Mouse (Mus musculus): ENCODE measurements around the gene Gpx2. TPM values are rescaled to one million over a fixed set of nuclear protein-coding genes. Genes with fewer than 3 reads are reported as not detected.

Gpx2 gene
- total and polyA plus RNA-seq, 3 experiments = not detected

DNA sequence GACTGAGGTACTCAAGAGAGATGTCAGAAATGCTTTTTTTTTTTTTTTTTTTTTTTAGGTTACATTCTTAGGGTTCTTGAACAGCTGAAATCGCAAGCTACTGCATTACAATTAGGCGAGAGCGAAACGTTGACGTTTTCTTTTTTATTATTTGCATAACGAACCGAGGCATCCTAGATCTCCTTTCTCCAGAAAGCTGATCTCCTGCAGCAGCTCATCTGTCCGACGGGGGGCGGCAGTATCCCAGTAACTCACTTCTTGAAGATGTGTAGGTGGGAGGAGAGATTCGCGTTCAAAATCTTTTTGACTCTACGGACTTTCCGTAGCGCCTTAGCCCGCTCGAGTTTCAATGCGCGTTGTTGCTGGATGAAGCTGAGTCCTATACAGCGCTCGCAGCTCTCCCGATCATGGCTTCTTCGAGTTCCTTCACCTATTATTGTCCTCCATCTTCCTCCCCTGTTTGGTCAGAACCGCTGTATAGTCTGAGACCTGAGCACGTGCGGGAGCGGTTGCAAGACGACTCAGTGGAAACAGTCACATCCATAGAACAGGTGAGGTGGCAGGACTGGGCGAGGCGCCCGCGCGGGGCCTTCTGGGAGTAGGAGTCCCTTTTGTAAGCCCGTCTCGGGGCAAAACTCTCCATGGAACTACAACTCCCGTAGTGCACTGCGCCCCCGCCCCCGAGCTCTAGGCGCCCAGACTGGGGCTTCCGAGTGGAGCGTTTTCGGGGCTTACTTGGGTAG, 41.9 kb upstream of the Gpx2 start (continued):
- TF ChIP-seq MAFK (IDR thresholded peaks at IDR 0.05; ENCODE audit: insufficient replicate concordance, low read length) = peak; percentile 38; the same call in 1 of the 2 replicates

DNA sequence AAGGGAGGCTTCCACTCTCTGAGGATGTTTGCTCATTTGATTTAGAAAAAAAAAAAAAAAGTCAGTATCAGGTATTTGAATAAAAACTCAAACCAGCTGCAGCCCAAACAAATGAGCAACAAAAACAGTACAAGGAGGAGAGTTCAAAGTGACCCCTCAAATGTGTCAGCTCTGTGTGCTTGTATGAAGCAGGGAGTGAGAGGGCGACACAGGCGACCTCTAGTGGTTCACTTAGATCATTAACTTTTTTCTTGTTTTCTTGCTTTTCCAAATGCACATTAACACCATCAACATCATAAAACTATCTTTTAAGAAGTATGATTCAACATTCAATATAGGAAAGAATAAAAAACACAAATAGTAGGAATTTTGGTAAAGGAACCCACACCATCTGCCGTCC, 37.4 kb upstream of the Gpx2 start:
- no peak overlapping the region for H3K9ac ChIP-seq (ENCODE audit: insufficient read depth, low read depth)
- no peaks in the 10 kb centered on the region for H3K27me3 ChIP-seq (replicated peaks)
- no peaks in the 10 kb centered on the region for H3K79me2 ChIP-seq (replicated peaks; ENCODE audit: control insufficient read depth, extremely low read depth, insufficient read depth, poor library complexity, severe bottlenecking)
- no peaks in the 10 kb centered on the region for H3K9me3 ChIP-seq (replicated peaks; ENCODE audit: low read length)
- no peak overlapping the region for H3K4me3 ChIP-seq (replicated peaks in 1 of 3; ENCODE audit: low read depth in 2 of 3, low read length in 2 of 3, poor library complexity in 1 of 3)
- TF ChIP-seq HCFC1 (IDR thresholded peaks at IDR 0.05; ENCODE audit: low read depth, low read length) = no peak
- peak; percentile 76 to 85 for TF ChIP-seq CTCF (conservative IDR thresholded peaks at IDR 0.05 in 1 of 2, IDR thresholded peaks at IDR 0.05 in 1 of 2; ENCODE audit: low read depth in 2 of 2, low read length in 2 of 2)
- TF ChIP-seq RAD21 (IDR thresholded peaks at IDR 0.05; ENCODE audit: low read depth, low read length) = peak; percentile 69
- TF ChIP-seq SMC3 (IDR thresholded peaks at IDR 0.05; ENCODE audit: low read depth, low read length) = peak; percentile 55
- 0 out of 2 replicates have a peak, but pooled peaks have one; percentile 16 for TF ChIP-seq ZNF384 (IDR thresholded peaks at IDR 0.05; ENCODE audit: low read depth, low read length)
- no peak for TF ChIP-seq ZMIZ1 (IDR thresholded peaks at IDR 0.05; ENCODE audit: low read depth, low read length)
- in situ Hi-C loops (cut with MboI; ENCODE audit: low pct_ligation_motif_present, low pct_unique_long_range_greater_than_20kb, low sequenced_read_pairs) = no loop called here
- dilution Hi-C loops (cut with MboI; ENCODE audit: extremely low pct_ligation_motif_present, extremely low pct_unique_long_range_greater_than_20kb, low sequenced_read_pairs) = no loop called here
- H3K36me3 ChIP-seq (replicated peaks in 1 of 2; ENCODE audit: control insufficient read depth in 1 of 2, insufficient read depth in 1 of 2, low read length in 1 of 2) = no peaks in the 10 kb centered on the region
- H3K4me1 ChIP-seq (ENCODE audit: control insufficient read depth in 1 of 2, insufficient read depth in 2 of 2) = no peaks in the 10 kb centered on the region; a peak in 1 of 4 replicates
- no peak overlapping the region for H3K4me2 ChIP-seq (ENCODE audit: insufficient read depth, low read depth, poor library complexity, severe bottlenecking)
- H3K27ac ChIP-seq (ENCODE audit: insufficient read depth, low read depth) = no peak overlapping the region
- DNase-seq (ENCODE audit: extremely low read depth) = peak; percentile 42

DNA sequence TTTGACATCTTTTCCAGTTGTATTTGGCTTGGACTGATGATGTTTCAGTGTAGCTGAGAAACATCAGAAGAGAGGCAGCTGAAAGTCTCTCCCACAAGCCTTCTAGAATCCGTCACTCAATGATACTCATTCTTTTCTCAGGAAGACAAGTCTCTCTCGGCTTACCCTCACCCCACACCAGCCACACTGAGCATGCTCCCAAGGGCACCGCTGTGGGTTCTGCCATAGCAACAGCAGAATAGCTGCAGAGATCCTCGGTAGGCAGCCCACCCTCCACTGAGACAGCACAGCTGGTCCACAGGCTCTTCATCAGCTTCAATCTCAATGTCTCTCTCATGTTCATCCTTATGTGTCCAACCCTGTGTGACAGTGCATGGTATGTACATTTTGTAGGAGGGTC, 29.9 kb upstream of the Gpx2 start:
- H3K4me3 ChIP-seq (replicated peaks in 1 of 3; ENCODE audit: low read depth in 2 of 3, low read length in 2 of 3, poor library complexity in 1 of 3) = no peak overlapping the region
- in situ Hi-C loops (cut with MboI; ENCODE audit: low pct_ligation_motif_present, low pct_unique_long_range_greater_than_20kb, low sequenced_read_pairs) = no loop called here

DNA sequence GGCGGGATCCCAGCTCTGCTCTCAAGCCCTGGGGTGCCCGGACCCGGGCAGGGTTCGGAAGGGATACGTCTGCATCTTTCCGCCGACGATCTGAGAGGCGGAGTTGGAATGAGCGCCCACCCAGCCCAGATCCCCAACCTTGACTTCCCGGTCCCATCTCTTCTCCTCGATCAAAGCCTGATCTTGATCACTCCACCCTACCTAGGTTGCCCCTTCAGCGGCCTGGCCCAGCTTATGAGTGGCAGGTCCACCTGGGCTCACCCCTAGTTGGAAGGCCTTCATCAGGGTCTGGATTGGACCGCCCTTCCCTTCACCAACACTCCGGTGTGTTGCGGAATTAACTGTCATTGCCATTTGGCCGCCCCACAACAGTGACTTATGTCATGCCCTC, 27.3 kb upstream of the Gpx2 start, which contains the start of gene Rab15:
Gene Rab15 (minus strand): TSS at position 258 of the 391 bp plus-strand sequence.
- Histone ChIP-seq H3K4me2 (ENCODE audit: insufficient read depth, low read depth, poor library complexity, severe bottlenecking) (peak within 1 kb of the TSS; percentile 63), H3K9ac (ENCODE audit: insufficient read depth, low read depth) (no peak within 1 kb of the TSS; the same call in 1 of the 2 replicates), H3K36me3 (replicated peaks in 1 of 2; ENCODE audit: control insufficient read depth in 1 of 2, insufficient read depth in 1 of 2, low read length in 1 of 2) (no peaks in the 10 kb centered on the region), H3K79me2 (replicated peaks; ENCODE audit: control insufficient read depth, extremely low read depth, insufficient read depth, poor library complexity, severe bottlenecking) (no peaks in the 10 kb centered on the region), H3K27ac (ENCODE audit: insufficient read depth, low read depth) (no peak within 1 kb of the TSS), H3K4me1 (ENCODE audit: control insufficient read depth in 1 of 2, insufficient read depth in 2 of 2) (peaks cover 2 to 4% of the 10 kb centered on the region in 2 experiments; a peak in 1 of 4 replicates), H3K9me3 (replicated peaks; ENCODE audit: low read length) (no peaks in the 10 kb centered on the region), H3K27me3 (replicated peaks) (peaks cover 67% of the 10 kb centered on the region), H3K4me3 (replicated peaks in 1 of 3; ENCODE audit: low read depth in 2 of 3, low read length in 2 of 3, poor library complexity in 1 of 3) (peak within 1 kb of the TSS in 1 of 3 experiments; percentile 38)
- in situ Hi-C loops (cut with MboI; ENCODE audit: low pct_ligation_motif_present, low pct_unique_long_range_greater_than_20kb, low sequenced_read_pairs) = no loop called here
- dilution Hi-C loops (cut with MboI; ENCODE audit: extremely low pct_ligation_motif_present, extremely low pct_unique_long_range_greater_than_20kb, low sequenced_read_pairs) = no loop called here
- no peak for DNase-seq (ENCODE audit: extremely low read depth)
- no peak for TF ChIP-seq TBP (conservative IDR thresholded peaks at IDR 0.05; ENCODE audit: low read depth, low read length)
- no peak for TF ChIP-seq USF2 (conservative IDR thresholded peaks at IDR 0.05; ENCODE audit: low read depth, low read length)
- no peak for TF ChIP-seq PAX5 (IDR thresholded peaks at IDR 0.05; ENCODE audit: low read length)
- no peak for TF ChIP-seq POLR2AphosphoS2 (IDR thresholded peaks at IDR 0.05; ENCODE audit: low read depth, low read length)
- TF ChIP-seq BHLHE40 (IDR thresholded peaks at IDR 0.05; ENCODE audit: low read depth, low read length) = no peak
- no peak for TF ChIP-seq MXI1 (IDR thresholded peaks at IDR 0.05; ENCODE audit: low read depth, low read length)
- no peak for TF ChIP-seq ZKSCAN1 (IDR thresholded peaks at IDR 0.05; ENCODE audit: borderline replicate concordance, low read depth, low read length)
- no peak for TF ChIP-seq JUND (conservative IDR thresholded peaks at IDR 0.05; ENCODE audit: low read depth, low read length)
- TF ChIP-seq NELFE (IDR thresholded peaks at IDR 0.05; ENCODE audit: low read depth, low read length) = no peak
- TF ChIP-seq CTCF (conservative IDR thresholded peaks at IDR 0.05 in 1 of 2, IDR thresholded peaks at IDR 0.05 in 1 of 2; ENCODE audit: low read depth in 2 of 2, low read length in 2 of 2) = no peak
- TF ChIP-seq MAFK (IDR thresholded peaks at IDR 0.05; ENCODE audit: insufficient replicate concordance, low read length) = no peak
- TF ChIP-seq MEF2A (IDR thresholded peaks at IDR 0.05; ENCODE audit: borderline replicate concordance, low read depth, low read length) = no peak
- no peak for TF ChIP-seq MAZ (IDR thresholded peaks at IDR 0.05; ENCODE audit: low read depth, low read length)
- no peak for TF ChIP-seq UBTF (IDR thresholded peaks at IDR 0.05; ENCODE audit: low read depth, low read length)
- no peak for TF ChIP-seq USF1 (IDR thresholded peaks at IDR 0.05; ENCODE audit: low read depth, low read length)

More for the DNA sequence above, 29.9 kb upstream of the Gpx2 start:
- no peaks in the 10 kb centered on the region for H3K79me2 ChIP-seq (replicated peaks; ENCODE audit: control insufficient read depth, extremely low read depth, insufficient read depth, poor library complexity, severe bottlenecking)
- DNase-seq (ENCODE audit: extremely low read depth) = no peak
- H3K9me3 ChIP-seq (replicated peaks; ENCODE audit: low read length) = no peaks in the 10 kb centered on the region
- no peak overlapping the region for H3K4me2 ChIP-seq (ENCODE audit: insufficient read depth, low read depth, poor library complexity, severe bottlenecking)
- peaks cover 51% of the 10 kb centered on the region for H3K27me3 ChIP-seq (replicated peaks)
- H3K27ac ChIP-seq (ENCODE audit: insufficient read depth, low read depth) = no peak overlapping the region
- no peak overlapping the region for H3K9ac ChIP-seq (ENCODE audit: insufficient read depth, low read depth)
- no peaks in the 10 kb centered on the region for H3K36me3 ChIP-seq (replicated peaks in 1 of 2; ENCODE audit: control insufficient read depth in 1 of 2, insufficient read depth in 1 of 2, low read length in 1 of 2)
- dilution Hi-C loops (cut with MboI; ENCODE audit: extremely low pct_ligation_motif_present, extremely low pct_unique_long_range_greater_than_20kb, low sequenced_read_pairs) = no loop called here
- TF ChIP-seq EP300 (IDR thresholded peaks at IDR 0.05; ENCODE audit: low read length) (no peak), POLR2AphosphoS2 (IDR thresholded peaks at IDR 0.05; ENCODE audit: low read depth, low read length) (no peak), ZMIZ1 (IDR thresholded peaks at IDR 0.05; ENCODE audit: low read depth, low read length) (no peak), IRF4 (IDR thresholded peaks at IDR 0.05; ENCODE audit: low read depth, low read length) (no peak), ZKSCAN1 (IDR thresholded peaks at IDR 0.05; ENCODE audit: borderline replicate concordance, low read depth, low read length) (no peak), NELFE (IDR thresholded peaks at IDR 0.05; ENCODE audit: low read depth, low read length) (no peak)
- H3K4me1 ChIP-seq (ENCODE audit: control insufficient read depth in 1 of 2, insufficient read depth in 2 of 2) = no peaks in the 10 kb centered on the region

Data from CH12.LX (cell line).